Mouse (Mus musculus): ENCODE data around the gene Has3. TPM values are rescaled to one million over a fixed set of nuclear protein-coding genes. Genes with fewer than 3 reads are reported as not detected.
"Not testable (repeated sequence)": the region's sequence is repeated elsewhere in the genome, so short reads cannot be mapped to it uniquely, and the experiment has no call there.

Has3 gene
- polyA plus RNA-seq, 3 experiments from 2014 or later: 0.18 to 0.50 (median 0.30) TPM

DNA sequence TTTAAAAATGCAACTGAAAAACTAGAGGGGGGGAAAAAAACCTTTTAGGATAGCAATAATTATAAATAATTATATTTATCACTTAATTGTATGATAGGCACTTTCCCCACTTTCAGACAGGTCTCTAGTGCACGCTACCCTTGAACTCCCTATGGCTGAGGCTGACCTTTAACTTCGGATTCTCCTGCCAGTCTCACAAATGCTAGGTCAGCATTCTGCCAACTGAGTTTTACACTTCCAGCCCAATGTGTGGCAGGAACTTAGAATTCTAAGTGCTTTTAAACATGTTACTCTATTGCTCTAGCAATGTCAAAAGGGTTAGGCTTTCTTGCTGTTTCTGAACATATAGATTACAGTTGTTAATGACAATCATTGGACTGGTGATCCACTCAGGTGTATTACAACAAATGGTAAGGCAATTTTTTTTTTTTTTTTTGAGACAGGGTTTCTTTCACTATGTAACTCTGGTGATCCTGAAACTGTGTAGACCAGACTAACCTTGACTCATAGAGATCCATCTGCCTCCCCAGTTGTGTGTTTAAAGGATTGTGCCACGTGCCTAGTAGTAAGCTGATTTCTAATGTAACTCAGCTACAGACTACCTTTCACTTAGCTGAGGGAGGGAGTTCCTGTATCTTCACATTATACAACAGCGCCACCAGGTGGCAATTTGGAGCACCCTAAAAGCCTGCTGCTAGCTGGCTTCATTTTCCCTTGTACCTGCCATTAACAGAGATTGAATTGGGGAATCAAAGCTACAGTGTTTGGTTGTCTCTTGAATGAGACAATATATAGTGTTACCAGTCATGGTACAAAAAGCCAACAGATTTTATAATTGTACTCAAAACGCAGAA lies 17.5 kb downstream of the Has3 start:
- ATAC-seq: peak; percentile 81

DNA sequence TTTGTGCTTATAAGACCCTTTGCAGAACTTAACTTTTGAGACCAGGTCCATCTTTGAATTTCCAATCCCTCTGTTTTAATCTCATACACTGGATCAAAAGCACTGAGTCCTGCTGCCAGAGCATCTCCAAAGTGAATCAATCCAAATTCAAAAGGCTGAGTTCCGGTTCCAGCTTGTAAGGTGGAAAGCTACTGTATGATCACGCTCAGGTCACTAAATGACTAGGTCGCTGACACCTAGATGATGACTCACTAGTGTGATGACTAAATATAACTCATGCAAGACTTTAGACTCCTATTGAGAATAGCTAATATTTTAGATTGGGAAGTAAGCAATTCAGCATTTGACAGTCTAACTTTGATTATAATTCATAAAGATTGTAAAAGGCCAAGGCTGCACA lies 18.8 kb downstream of the Has3 start:
- ATAC-seq: no peak

DNA sequence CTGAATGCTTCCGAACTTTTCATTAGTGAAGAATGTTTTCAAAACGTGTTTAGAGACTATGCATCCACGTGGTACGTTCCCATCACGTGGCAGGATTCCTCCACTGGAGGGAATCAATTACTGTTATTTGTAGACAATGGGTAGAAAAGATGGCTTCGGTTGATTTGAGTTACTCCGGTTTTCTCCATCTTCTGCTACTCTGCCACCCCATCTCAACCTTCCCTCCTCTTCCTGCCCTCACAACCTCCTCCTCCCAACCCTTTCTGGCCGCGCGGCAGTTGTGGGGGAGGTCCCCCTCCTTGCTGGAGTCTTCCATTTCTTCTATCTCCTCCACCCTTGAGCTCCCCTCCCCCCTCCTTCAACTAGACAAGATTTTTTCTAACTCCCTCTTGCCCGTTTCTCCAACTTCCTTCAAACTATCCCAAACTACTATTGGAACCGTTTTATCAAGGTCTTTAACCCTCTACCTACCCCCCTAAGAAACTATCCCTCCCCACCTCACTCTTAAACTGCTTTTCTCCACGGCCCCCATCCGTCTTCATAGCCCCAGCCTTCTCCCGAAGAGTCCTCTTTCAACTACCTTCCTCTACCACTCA lies 22.3 kb downstream of the Has3 start:
- ATAC-seq: peak; percentile 22

DNA sequence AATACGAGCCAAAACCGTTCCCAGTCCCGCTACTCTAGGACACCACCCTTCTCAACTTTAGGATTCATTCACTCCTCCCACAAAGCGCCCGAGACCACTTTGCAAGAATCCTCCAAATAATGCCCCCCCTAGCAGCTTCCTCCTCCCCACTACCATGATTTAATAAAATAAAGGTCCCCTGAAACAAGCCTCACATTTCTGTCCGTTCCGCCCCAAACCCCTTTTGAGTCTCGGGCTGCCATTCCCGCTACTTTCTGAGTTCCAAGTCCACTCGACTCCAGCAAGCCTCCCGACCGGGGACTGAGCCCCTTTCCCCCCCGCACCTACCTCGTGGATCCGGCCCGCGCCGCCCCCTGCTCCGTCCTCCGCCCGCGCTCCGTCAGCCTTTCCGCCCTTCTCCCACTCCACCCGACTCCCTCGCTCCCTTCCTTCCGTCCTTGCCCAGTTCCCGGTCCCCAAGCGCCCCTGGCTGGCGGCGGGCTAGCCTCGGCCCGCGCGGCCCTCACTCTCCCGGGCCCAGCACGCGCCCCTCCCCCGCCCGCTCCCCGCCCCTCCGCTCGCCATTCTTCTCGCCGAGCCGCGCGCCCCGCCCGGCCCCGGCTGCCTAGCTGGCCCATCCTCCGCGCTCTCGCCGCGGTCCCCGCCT lies 22.9 kb downstream of the Has3 start:
- ATAC-seq: peak; percentile 36

DNA sequence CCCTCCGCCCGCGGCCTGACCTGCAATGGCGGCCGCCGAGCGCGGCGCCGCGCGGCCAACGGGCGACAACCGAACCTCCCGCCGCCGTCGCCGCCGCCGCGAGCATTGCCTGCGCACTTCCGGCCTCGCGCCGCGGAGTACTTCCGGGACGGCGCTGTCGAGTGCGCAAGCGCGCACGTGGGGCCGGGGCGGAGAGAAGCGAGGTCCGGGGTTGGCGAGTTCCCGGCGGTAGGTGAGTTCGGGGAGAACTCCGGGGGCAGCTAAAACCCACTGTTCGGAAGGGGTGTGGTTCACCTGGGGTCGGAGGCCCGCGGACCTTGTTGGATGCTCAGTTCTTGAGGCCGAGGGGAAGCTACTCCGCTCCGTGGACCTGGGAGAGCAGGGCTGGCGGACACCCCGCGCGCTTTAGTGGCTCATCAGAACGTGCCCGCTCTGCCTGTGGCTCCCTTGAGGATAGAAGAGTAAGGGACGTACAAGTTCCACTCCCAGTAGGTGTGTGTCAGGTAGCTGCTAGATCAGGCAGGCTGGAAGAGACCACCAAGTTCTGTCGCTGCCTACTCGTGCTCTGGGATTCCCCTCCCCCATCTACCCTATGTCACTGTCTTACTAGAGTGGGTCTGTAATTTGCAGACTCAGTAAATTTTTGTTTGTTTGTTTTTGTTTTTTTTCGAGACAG lies 23.6 kb downstream of the Has3 start, which contains the start of gene Utp4:
Utp4 (plus strand) TSS at position 156 of the 676 bp plus-strand sequence.
- peak; percentile 85 for ATAC-seq

DNA sequence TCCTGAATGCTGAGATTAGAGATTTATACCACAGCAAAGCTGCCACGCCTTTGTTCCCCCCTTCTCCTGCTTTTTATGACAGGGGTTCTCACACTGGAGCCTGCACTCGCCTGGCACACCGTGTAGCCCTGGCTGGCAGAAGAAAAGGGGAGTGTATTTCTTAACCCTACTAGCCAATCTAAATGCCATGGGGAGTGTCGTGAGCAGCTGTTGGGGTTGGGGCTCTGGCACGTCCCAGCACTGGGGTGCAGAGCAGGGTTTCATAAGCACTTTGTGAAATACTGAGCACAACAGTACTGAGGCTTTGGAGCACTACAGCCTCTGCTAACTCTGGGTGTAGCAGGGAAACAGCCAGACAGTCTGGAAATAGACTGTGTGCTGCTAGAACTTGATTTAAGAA lies 29.4 kb downstream of the Has3 start:
- no peak for ATAC-seq

DNA sequence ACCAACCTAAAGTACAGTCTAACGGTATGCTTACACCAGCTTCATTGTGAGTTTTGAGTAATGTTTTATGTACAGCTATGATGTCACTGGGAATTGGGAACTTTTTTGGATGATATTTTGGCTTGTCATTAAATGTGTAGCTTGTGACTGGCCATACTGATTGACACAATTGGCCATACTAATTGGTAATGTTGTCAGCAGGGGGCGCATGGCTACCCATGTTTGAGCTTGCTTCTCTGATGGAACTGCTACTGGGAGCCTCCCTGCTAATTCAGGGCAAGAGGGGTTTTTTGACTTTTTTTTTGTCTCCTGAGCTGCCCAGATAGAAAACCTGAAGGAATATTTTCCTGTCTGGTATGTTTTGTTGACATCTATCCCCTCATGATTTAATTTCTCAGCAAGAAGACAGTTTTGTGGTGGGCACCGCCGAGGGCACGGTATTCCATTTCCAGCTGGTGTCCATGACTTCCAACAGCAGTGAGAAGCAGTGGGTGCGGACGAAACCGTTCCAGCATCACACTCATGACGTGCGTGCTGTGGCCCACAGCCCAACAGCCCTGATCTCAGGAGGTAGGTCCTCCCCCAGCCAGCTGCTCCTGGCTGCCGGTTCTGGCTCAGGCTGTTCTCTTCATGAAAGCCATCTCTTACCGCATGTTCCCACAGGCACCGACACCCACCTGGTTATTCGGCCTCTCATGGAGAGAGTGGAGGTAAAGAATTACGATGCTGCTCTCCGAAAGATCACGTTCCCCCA lies 35.9 kb downstream of the Has3 start:
- no peak for ATAC-seq

DNA sequence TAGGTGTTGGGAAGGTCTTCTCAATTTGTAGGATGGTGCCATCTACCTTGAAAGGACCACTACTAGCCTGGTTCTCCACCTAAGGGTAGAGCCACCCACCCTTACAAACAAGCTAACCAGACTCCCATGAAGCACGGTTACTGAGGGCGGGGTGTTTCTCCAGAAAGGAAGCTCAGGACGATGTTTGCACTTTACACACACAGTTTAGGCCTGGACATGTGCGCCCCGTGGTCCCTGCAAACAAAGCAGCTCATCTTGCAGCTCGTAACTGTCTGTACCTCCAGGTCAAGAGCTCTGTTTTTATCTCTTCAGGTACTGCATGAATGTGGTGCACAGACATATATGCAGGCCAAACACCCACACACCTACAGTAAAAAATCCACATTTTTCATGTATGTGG lies 36.6 kb downstream of the Has3 start:
- ATAC-seq: no peak

DNA sequence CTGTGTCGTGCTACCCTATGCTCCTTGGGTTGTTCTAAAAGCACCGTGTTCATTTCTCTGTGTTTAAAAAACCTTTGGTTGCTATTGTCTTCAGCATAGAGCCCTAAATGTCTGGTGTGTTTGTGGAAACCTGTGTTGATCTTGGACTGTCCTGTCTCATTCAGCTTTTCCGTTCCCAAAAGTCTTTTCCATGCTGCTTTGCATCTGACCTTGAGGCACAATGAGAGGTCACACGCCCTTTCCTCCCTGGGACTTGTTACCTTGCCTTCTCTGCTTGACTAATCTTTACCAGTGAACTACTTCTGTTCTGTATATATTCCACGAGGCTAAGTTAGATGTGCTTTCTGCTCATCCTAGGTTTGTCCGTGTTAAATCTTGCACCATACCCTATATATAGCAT lies 37.4 kb downstream of the Has3 start:
- no peak for ATAC-seq

DNA sequence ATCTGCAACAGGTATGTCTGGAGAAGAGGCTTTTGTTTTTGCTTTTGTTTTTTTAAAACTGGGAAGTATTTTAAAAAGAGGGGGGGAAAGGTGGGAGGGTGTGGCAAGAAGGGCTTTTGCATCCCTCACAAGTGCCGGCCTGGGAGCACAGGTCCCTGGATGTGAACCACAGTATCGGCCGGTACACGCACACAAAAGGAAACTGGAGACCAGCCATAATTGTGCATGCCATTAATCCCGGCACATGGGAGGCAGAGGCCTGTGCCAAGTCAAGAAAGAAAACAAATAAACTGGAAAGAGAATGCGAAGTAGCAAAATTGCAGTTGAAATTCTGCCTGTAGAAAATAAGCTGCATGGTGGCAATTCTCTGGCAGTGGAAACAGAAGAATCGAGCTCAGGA lies 38.2 kb downstream of the Has3 start:
- no peak for ATAC-seq

DNA sequence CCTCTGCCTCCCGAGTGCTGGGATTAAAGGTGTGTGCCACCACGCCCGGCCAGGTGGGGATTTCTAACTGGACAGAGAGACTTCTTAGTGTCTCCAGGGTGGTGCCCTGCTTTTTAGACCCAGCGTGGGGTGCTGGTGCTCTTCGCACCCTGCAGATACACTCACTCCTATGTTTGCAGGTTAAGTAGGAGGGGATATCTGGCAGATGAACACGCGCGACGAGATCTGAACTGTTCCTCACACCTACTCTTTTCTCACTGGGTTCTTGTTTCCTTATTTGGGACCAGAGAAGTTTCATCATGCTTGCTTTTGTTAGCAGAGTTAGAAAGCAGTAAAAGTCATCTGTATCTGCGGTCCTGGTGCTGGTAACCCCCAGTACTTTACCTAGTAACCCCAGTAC lies 43.6 kb downstream of the Has3 start:
- ATAC-seq: no peak

DNA sequence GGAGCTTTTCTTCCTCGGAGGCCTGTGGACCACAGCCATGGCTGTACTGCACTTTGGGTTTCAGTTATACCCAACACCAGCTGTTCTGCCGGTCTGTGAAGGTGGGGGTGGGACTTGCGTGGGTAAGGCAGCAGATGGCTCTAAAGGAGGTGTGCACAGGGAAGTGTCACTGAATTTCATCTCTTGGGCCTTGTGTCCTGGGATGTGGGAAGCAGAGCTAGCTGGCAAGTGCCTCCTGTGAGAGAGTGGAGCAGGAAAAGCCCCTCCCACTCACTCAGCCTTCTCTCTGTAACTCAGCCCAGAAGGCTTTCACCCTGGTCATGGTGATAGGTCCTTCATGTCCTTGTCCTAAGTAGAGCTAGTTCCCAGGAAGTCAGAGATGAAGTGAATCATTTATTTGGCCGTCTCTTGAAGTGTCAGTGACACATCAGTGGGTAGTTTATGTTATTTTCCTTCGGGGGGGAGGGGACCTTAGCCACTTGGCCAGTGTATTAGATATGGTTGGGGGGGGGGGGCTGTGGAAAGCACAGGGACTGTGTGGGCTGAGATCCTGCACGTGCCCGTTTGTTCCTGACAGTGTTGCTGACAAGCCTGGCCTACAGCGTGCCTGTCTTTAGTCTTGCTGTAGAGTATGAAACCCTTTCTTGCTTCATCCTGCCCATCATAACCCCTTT lies 49.8 kb downstream of the Has3 start:
- no peak for ATAC-seq

DNA sequence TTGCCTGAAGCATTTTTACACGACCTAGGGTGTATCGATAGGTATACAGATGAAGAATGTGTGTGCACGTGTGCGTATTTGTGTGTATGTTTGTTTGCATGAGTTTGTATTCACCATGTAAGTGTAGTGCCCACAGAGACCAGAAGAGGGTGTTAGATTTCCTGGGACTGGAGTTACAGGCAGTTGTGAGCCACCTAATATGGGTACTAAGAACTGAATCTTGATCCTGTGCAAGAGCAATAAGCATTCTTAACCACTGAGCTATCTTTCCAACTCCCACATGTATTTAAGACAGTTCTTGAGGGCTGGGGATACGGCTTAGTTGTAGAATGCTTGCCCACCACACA lies 50.3 kb downstream of the Has3 start:
- no peak for ATAC-seq

DNA sequence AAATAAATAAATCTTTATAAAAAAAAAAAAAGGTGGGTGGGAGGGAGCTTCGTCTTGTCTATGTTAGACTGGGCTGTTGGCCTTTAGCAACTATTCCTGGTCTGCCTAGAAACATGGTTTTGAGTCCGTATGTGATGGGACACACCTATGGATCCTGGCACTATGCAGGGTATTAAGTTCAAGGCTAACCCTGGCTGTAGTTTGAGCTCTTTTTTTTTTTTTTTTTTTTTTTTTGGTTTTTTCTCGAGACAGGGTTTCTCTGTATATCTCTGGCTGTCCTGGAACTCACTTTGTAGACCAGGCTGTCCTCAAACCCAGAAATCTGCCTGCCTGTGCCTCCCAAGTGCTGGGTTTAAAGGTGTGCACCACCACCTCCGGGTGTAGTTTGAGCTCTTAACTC lies 54.0 kb downstream of the Has3 start:
- ATAC-seq: no peak

DNA sequence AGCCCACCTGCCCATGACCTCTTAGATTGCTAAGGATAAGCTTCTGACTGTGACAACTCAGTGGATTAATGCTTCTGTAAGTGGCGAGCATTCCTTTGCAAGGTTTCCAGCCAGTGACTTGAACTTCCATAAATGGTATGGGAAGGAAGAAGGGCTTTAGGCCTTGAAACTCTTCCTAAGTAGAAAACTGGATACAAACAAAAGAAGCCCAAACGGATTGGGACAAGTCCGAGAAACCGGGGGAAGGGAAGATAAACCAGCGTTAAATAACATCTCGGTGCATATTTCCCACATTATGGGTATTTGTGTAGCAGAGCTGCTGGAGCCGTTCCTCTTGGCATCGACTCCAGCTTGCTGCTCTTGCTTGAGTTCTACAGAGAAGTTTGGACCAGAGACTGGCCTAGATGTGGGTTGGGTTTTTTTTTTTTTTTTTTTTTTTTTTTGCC lies 54.9 kb downstream of the Has3 start:
- ATAC-seq: no peak

DNA sequence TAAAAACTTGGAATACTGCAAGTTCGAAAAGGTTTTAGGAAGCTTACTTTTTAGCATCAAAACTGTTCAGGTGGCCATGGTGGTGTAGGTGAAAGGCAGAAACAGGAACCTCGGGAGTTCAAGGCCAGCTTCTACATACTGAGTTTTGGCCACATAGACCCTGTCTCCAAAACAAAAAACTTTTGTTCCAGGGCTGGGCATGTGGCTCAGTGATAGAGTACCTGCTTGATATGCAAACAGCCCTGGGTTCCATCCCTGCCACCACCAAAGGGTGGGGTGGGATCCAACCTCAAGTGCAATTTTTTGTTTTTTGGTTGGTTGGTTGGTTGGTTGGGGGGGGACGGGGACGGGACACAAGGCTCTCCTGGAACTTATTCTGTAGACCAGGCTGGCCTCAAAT lies 55.4 kb downstream of the Has3 start:
- ATAC-seq: no peak

DNA sequence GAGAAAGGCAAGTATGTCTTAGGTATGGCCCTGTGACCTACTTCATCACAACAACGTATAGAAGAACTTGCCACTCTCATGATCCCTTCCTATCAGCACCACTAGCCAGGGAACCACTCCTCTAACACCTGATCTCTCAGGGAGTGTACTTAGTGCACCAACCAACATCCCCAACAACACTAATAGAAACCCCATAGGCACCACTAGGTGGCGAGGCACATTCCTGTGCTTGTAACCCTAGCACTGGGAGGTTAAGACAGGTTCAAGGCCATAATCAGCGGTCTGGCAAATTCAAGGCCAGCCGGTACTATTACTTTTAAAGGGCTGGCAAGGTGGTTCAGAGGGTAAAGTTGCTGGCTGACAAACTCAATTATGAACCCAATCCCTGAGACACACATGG lies 57.2 kb downstream of the Has3 start:
- peak; percentile 72 for ATAC-seq

DNA sequence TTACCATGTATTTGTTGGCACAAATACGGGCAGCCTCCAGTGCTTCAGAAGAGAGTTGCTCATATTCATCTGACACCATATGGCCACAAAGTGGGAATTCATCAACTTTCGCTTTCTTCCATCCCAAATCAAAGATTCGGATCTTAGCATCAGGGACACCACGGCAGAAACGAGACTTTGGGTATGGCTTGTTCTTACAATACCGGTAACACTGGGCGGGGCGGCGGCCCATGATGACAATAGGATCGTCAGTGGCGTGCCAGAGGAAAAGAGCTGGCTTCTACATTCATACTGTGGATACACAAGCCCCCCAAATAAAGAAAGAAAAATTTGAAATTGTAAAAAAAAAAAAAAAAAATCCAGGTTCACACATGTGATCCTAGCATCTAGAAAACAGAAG lies 58.1 kb downstream of the Has3 start:
- not testable (repeated sequence) for ATAC-seq

DNA sequence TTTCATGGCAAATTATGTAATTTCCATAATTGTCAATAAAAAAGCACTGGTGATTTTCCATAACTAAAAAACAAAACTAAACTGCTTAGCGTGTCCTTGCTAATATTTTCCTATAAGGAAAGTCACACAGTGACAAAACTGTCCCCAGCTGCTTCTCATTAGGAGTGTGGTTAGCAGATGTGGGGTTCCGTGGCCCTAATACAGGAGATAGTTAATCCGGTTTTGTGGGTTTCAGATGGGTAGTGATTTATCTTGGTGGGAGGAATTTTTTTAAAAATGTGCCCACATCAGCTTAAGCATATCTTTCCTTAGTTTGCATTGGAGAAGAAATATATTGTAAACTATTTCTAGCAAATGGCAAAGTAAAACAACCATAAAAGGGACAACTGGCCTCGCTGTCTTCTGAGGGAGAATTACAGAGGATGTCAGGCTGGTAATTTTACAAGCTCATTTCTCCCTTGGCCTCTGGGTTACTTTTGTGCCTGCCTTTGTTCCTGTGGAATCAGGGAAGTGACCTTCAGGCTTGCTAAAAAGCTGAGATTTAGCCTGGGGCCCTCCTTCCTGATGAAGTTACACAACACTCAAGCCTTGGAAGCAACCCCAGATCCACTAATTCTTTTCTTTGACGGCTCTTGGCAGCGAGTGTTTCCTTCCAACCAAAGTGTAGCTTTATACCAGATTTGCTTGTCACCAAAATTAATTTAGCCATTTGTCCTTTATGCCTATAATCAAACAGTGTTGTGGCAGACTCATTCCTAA lies 59.3 kb downstream of the Has3 start:
- ATAC-seq: no peak

DNA sequence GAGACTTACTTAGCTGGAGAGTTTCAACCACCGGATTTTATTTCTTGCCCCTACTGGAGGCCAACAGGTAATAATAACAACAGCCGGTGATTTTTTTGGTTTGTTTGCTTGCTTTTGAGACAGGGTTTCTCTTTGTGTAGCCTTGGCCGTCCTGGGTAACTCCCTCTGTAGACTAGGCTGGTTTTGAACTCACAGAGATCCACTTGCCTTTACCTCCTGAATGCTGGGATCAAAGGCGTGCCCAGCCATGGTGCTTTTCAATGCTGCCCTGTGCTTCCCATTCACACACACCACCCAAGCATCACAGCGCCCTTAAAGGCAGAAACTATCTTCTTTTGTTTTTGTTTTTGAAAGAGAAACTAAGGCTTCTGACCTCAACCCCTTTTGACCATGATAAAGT lies 59.9 kb downstream of the Has3 start:
- no peak for ATAC-seq

DNA sequence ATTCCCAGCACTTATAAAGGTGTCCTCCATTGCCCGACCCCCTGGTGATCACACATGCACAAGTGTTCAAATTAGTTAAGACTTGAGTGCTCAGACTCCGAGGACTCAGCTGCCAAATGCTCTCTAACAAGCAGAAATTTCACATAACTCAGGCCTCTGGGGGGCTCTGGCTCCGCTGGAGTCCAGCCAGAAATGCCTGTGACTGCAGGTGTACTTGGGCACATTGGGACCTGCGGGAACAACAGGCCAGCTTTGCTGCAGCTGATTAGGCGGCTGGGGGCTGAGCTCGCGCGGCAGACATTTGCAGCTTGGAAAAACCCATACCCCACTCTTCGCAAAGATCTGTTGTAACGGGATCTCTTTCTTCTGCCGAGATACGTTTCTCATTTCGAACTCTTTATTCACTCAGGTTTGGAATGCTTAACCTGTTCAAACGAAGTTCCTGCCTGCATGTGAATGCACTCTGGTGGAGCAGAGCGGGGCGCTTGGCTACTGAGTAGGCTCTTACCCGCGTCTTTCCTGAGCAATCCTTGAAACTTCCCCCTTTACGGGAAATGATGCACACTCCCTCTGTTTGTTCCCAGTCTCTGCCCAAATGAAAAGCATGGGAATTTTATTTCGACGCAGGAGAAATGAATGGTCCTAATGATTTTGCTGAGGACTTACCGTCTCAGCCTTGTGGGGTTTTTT lies 62.5 kb downstream of the Has3 start:
- ATAC-seq: no peak
